Mouse (Mus musculus): Measurements from ENCODE around the gene Olfr211.
"Not testable (repeated sequence)": the region's sequence is repeated elsewhere in the genome, so short reads cannot be mapped to it uniquely, and the experiment has no call there.

Olfr211 gene

GRCm38 (mm10) chr6:116488791-116489190 lies at the start of gene Olfr211:
TSS of gene Olfr211 (plus strand) at chr6:116489091.
- no peak for DNase-seq (ENCODE audit: low spot score)

- no peak for DNase-seq (ENCODE audit: low spot score)
These were observed 49.4 kb upstream of the Olfr211 start for GRCm38 (mm10) chr6:116439531-116439930.

GRCm38 (mm10) chr6:116440447-116440846 lies 48.4 kb upstream of the Olfr211 start:
- no peak for DNase-seq (ENCODE audit: low spot score)

GRCm38 (mm10) chr6:116440849-116441248 lies 48.0 kb upstream of the Olfr211 start:
- DNase-seq (ENCODE audit: low spot score) = no peak

- DNase-seq (ENCODE audit: low spot score) = no peak
These were observed 33.1 kb upstream of the Olfr211 start for GRCm38 (mm10) chr6:116455781-116456180.

- no peak for DNase-seq (ENCODE audit: low spot score)
These were observed 32.4 kb upstream of the Olfr211 start for GRCm38 (mm10) chr6:116456482-116456881.

GRCm38 (mm10) chr6:116458728-116459127 lies 30.2 kb upstream of the Olfr211 start:
- DNase-seq (ENCODE audit: low spot score) = no peak

- DNase-seq (ENCODE audit: low spot score) = no peak
These were observed 29.7 kb upstream of the Olfr211 start for GRCm38 (mm10) chr6:116459232-116459631.

- no peak for DNase-seq (ENCODE audit: low spot score)
These were observed 28.2 kb upstream of the Olfr211 start, which contains the start of gene Alox5 for GRCm38 (mm10) chr6:116460544-116461283. TSS of gene Alox5 (minus strand) at chr6:116461178.

- DNase-seq (ENCODE audit: low spot score) = peak; percentile 83
These were observed 20.8 kb upstream of the Olfr211 start for GRCm38 (mm10) chr6:116468081-116468480.

- DNase-seq (ENCODE audit: low spot score) = no peak
These were observed 3.8 kb upstream of the Olfr211 start for GRCm38 (mm10) chr6:116485081-116485480.

- no peak for DNase-seq (ENCODE audit: low spot score)
These were observed 2.1 kb upstream of the Olfr211 start for GRCm38 (mm10) chr6:116486833-116487232.

GRCm38 (mm10) chr6:116493742-116494141 lies 4.9 kb downstream of the Olfr211 start:
- no peak for DNase-seq (ENCODE audit: low spot score)

GRCm38 (mm10) chr6:116495960-116496359 lies 7.1 kb downstream of the Olfr211 start:
- no peak for DNase-seq (ENCODE audit: low spot score)

- DNase-seq (ENCODE audit: low spot score) = not testable (repeated sequence)
These were observed 17.6 kb downstream of the Olfr211 start, which contains the start of gene Olfr212 for GRCm38 (mm10) chr6:116506302-116507003. TSS of gene Olfr212 (plus strand) at chr6:116506516.

GRCm38 (mm10) chr6:116514832-116515231 lies 25.9 kb downstream of the Olfr211 start:
- DNase-seq (ENCODE audit: low spot score) = no peak

GRCm38 (mm10) chr6:116538156-116538555 lies 49.3 kb downstream of the Olfr211 start, which contains the start of gene Olfr213:
TSS of gene Olfr213 (plus strand) at chr6:116538456.
- DNase-seq (ENCODE audit: low spot score) = no peak

- DNase-seq (ENCODE audit: low spot score) = no peak
These were observed 53.6 kb downstream of the Olfr211 start for GRCm38 (mm10) chr6:116542500-116542899.

Data from adipocyte (in vitro differentiated cells).